Mouse (Mus musculus) layer of hippocampus, postnatal 25 days (tissue): ENCODE measurements around the gene Tcte1. TPM values are rescaled to one million over a fixed set of nuclear protein-coding genes. Genes with fewer than 3 reads are reported as not detected.

ENCODE experiments used
- DNase-seq, 2 experiments: peaks; one replicate each; pipeline ENCODE4 v3.0.0; 2022; ENCODE audit warnings: mixed read lengths in 2 of 2, low spot score in 1 of 2; ENCODE audit errors: extremely low spot score in 1 of 2
- total RNA-seq, 2 experiments: library from RNA; stranded (reverse); gene quantifications; 2 replicates each; pipeline ENCODE4 v1.2.3; 2021

Tcte1 gene
- total RNA-seq, 2 experiments from 2014 or later = 0.74 to 1.2 TPM

DNA sequence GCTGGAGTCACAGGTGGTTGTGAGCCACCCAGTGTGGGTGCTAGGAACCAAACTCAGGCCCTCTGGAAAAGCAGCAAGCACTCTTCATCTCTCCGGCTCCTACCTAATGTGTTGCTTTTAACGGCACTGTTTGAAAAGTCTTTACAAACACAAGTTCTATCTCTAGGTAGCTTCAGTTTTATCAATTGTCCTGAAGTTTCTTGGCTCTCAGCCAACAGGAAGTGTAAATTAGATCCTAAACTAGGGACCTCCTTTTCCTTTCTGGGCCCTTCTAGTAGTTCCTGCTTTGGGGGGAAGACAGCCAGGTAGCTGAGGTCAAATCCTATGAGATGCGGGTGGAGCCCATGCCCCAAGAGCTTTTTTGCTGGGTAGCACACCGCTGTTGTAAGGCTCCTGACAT, 12.4 kb upstream of the Tcte1 start:
- DNase-seq = no peak

DNA sequence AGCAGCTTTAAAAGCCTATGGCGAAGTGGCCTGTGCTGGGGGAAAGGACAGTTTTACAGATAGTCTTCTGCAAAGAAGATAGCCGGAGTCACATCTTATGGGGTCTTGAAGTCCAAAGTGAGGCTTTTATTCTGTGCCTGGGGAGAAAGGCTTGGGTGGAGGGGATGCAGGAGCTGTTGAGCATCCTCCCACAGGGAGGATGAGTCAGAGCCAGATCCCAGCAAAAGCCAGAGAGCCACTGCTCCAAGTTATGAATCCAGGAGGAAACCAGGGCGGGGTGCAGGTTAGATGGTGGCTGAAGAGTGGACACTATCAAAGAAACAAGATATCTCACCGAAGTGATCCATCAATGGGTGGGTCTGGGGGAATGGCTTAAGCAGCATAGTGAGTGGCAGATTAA, 11.5 kb upstream of the Tcte1 start:
- DNase-seq = no peak

DNA sequence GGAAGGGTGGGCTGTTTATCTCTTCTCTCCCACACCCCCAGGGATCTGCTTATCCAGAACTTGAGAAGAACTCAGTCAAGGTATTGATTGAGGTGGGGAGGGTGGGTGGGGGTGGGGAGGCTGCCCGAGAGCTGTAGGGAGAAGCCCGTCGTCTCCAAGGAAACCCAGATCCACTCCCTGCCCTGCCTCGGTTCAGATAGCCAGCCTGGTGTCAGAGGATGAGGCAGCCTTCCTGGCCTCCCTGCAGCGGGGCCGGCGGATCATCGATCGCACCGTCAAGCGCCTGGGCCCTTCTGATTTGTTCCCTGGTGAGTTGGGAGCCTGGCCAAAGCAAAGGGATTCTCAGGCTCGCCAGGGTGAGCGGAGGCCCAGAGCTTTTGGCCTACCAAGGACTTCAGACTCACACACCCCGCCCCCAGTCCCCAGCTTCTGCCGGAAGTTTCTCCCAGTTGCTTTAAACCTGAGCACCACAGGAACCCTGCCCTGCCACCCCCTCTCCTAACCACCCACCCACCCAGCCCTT, 8.0 kb upstream of the Tcte1 start:
- DNase-seq = no peak

DNA sequence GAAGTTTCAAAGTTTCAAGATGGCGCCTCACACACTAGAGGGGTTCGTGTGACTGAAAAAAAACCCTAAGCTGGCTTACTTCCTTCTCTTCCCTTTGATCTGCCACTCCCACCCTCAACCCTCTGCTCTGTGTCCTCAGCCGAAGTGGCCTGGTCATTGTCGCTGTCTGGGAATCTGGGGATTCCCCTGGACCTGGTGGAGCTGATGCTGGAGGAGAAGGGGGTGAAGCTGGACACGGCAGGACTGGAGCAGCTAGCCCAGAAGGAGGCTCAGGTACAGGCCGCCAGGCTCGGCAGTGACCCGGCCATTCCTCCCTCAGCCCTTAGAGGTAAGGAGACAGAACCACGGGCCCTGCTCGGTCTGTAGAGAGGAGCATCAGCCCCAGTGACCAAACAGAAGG, 7.4 kb upstream of the Tcte1 start:
- no peak for DNase-seq

DNA sequence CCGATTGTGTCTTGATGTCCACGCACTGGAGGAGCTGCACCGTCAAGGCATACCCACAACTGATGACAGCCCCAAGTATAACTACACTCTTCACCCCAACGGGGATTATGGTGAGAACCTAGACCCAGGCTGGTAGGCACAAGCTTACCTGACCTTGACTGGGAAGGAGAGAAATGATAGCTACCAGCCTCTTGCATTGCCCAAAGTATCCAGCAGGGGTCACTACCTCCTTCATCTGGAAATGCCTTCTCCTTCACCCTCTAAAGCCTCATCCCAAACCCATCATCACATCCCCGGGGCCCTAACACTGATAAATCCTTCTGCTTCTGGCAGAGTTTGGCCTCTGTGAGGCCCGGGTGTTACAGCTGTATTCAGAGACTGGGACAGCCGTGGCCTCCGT, 6.7 kb upstream of the Tcte1 start:
- peak; percentile 83 to 97 for DNase-seq

DNA sequence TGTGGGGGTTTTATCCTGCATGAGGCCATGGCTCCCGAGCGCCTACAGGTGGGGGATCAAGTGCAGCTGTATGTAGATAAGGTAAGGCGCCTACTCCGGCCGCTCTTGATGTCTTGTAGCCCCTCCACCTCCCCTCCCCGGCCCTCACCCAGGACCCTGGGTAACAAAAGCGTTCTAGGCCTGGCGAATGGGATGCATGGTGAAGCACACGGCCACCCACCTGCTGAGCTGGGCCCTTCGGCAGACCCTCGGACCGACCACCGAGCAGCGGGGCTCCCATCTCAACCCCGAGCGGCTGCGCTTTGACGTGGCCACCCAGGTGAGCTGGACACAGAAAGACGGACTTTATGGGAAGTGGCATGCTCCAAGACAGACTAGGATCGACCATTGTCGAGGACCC, 6.1 kb upstream of the Tcte1 start:
- DNase-seq = no peak

DNA sequence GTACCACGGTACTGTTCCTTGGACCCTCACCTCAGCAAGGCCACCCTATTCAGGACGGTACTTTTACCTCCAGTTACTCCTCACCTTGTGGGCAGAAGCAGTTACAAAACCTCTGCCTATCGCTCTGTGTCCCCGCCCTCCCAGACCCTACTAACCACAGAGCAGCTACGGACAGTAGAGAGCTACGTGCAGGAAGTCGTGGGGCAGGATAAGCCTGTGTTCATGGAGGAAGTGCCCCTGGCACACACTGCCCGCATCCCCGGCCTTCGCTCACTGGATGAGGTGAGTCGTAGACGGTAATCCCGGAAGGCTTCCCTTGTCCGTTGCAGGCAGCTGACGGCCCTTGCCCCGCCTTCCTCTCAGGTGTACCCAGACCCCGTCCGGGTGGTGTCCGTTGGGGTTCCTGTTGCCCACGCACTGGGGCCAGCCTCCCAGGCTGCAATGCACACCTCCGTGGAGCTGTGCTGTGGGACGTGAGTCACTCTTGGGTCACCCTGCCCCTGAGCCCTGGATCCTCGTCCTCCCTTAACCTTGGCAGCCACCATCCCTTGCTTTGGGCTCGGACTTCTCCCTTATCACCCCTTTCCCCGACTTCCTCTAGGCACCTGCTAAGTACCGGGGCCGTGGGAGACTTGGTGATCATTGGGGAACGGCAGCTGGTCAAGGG, 5.6 kb upstream of the Tcte1 start:
- DNase-seq = no peak

DNA sequence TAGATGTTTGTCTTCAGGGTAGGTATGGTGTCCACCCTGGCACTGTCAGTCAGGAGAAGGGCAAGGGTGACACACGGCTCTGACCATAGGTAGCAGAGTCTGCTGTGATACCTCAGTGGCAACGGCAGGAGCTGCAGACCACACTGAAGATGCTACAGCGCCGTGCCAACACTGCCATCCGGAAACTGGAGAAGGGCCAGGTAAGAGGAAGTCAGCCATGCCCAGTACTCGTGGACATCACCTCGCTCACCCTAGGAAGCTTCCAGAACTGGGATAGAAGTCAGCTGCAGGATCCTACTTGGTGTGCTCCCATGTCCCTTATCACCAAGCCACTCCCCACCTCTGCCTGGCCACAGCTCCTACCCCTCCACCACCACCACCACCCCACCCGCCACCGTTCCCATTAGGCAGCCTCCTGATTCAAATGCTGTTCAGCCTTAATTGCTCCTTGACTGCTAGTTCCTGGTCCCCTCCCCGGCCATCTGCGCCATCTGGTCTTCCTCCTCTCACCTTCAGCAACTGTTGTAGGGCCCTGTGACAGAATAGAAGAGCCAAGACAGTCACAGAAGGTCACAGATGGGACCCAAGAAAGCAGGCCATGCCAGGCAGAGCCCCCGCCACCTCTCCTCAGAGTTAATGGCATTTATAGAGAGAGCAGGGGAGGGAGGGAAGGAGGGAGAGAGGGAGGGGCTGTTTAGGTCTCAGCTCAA, 4.3 kb upstream of the Tcte1 start:
- DNase-seq = no peak

DNA sequence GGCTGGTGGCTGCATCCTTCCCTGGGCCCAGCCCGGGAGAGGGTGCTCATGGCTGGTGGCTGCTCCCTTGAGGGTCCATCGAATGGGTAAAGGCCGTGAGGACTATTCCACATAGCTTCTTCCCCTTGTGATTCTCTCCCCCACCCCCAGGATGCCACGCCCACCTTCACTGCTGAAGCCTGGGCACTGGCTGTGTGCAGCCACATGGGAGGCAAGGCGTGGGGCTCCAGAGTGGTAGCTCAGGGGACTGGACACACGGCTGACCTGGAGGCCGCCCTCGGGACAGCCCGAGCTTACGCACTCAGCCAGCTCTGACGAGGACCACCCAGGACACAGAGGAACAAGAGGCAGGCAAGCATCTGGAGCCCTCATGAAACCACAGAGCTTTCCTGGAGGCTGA, 3.1 kb upstream of the Tcte1 start:
- no peak for DNase-seq

DNA sequence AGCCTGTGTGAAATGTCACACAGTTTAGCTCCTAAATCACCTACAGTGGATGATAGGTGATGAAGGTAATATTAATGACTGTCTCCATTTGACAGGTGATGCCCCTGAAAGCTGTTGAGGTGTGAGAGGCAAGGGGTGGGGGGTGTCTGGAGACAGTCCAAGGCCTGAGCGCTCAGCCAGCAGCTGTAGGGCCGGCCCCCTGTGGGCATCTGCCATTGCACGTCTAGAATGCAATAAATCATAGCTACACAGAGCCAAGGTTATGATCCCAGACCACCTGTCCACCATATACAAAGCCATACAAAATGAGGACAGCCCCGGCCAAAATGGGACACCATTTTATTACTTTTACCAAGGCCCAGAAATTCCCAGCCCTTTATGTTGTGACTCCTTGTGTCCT, 1.7 kb downstream of the Tcte1 start:
- DNase-seq = no peak

DNA sequence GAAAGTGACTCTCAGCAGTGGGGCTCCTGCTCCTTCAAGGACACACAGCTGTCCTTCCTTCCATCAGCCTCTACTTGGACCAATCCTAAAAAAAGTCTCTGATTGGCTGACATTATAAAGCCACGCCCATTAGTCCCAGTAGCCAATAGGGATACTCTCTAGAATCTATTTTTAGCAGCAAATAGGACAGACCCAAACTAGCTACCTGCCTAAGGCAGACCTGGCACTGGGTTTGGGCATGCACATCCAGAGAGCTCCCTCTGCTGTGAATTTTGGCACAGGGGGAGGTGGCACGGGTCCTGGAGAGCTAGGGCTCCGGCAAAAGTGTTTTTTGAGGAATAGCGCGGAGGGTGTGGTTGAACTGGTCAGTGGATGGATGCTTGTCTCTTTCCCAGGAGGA, 3.3 kb downstream of the Tcte1 start:
- no peak for DNase-seq

DNA sequence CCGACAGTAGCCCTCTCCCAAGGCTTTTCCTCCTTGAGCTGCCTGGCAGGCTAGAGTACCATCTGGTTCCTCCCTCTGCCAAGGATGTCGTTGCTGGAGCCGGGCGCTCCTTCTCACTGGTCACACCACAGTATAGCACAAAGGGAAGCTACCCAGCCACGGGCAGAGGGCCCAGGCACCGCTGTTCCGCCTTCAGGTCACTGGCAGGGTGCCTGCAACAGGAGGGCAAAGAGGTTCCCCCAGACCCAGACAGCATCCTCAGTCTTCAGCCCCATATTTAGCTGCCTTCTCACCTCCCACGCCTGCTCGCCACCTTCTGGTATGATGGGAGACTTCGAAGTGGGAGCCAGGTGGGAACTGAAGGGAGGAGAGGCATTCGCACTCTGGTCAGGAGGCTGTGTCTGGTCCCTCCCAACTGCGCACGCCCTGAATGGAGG, 7.1 kb downstream of the Tcte1 start:
- peak in 1 of 2 experiments; percentile 53 for DNase-seq

DNA sequence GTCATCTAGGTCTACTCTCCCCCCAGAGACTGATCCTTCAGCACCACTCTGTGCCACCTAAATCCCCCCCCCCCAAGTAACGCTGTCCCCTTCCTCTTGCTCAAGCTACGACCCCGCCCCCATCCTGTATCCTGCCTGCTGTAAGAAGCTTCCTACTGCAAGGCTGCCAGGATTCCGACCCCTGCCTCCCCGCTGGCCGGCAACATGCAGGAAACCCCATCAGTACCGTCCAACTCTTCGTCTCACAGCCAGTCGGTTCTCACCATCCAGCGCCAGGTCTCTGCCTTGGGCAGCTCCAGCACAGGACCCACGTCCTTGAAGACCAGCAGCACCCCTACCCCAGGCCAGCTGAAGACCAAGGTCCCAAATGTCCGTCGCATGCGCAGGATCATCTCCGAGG, 9.7 kb downstream of the Tcte1 start:
- no peak for DNase-seq

DNA sequence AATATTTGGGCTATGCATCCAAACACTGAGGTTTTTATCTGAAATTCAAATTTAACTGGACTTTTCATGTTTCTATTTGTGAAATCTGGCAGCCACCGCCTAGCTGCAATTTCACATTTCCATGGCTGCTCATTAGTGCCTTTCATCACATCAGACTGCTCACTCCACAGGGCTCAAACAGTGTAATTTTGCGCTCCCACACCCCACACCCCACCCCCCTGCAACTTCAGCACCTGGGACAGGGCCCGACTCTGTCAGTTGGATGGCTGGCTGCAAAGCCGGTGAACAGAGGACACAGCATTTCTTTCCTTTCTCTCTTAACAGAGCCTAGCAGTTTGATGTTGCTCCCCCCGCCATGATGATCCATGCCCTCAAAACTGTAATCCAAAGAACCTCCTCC, 13.0 kb downstream of the Tcte1 start:
- no peak for DNase-seq

DNA sequence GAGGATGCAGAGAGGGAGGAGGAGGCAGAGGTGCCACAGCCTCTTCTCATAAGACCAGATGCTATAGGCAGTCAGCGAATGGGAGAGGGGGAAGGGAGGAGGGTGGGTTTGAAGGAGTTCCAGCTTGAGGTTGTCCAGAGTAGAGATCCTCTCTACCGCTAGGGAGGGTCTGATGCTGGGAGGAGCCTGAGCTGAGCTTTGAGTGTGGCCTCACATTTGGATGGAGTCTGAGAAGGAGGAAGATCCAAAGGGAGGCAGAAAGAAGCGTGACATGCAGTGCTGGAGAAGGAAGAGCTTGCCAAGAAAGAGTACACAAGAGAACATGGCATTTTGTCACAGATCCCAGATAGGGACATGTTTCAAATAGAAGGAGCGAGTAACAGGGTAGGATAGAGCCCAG, 15.2 kb downstream of the Tcte1 start:
- no peak for DNase-seq

DNA sequence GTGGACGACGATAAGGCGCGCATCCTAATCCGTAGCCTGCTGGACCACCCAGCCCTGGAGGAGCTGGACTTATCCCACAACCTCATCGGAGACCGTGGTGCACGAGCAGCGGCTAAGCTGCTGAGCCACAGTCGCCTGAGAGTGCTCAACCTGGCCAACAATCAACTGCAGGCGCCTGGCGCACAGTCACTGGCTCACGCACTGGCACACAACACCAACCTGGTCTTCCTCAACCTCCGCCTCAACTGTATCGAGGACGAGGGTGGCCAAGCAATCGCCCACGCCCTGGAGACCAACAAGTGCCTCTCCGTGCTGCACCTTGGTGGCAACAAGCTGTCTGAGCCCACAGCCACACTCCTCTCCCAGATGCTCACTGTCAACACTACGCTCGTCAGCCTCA, 16.4 kb downstream of the Tcte1 start:
- no peak for DNase-seq

DNA sequence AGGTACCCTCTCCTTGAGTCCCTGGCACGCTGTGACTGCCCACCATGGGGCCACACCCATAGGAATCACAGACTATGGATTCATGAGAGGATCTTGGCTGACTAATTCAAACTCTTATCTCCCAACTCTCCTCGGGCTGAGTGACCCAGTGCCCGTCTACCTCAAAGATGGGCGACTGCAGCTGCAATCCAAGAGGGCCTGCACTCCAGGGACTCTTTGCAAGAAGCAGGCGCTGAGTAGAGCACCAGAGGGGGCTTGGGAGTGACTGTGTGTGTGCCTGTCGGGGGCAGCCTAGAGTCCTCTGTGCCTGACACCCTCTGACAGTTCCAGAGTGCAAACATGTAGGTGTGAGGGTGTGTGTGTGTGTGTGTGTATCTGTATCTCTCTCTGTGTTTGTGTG, 18.9 kb downstream of the Tcte1 start:
- no peak for DNase-seq

DNA sequence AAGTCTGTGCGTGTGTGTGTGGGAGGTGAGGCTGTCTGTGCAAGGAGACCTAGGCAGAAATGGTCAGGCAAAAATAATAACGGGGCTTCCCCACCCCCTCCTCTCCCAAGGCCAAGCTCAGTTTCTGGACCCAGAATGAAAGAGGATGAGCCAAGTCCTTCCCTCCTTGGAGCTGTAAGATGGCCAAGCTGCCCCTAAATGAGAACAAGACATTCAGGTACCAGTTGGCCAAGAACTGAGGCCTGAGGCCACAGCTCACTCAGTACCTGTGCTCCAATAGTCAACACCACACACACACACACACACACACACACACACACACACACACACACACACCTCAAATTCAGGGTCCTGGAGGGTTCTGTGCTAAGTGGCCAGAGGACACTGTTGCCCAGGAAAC, 19.5 kb downstream of the Tcte1 start:
- DNase-seq = no peak

DNA sequence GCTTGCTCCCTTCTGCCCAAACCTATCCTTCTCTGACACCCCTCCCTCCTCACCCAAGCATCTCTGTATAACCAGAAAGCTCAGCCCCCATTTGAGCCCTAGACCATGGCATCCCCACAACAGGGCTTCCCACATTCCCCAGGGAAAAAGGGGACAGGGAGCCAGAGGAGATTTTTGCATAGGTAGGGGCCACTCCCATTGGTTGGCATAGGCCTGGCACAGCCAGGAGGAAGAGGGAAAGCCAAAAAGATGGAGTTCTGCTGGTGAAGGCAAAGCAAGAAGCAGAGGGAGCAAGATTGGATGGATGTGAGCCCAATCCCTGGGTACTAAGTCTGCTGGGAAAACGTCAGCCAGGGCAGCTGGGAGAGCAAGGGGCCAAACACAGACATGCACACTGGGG, 19.9 kb downstream of the Tcte1 start:
- DNase-seq = no peak

DNA sequence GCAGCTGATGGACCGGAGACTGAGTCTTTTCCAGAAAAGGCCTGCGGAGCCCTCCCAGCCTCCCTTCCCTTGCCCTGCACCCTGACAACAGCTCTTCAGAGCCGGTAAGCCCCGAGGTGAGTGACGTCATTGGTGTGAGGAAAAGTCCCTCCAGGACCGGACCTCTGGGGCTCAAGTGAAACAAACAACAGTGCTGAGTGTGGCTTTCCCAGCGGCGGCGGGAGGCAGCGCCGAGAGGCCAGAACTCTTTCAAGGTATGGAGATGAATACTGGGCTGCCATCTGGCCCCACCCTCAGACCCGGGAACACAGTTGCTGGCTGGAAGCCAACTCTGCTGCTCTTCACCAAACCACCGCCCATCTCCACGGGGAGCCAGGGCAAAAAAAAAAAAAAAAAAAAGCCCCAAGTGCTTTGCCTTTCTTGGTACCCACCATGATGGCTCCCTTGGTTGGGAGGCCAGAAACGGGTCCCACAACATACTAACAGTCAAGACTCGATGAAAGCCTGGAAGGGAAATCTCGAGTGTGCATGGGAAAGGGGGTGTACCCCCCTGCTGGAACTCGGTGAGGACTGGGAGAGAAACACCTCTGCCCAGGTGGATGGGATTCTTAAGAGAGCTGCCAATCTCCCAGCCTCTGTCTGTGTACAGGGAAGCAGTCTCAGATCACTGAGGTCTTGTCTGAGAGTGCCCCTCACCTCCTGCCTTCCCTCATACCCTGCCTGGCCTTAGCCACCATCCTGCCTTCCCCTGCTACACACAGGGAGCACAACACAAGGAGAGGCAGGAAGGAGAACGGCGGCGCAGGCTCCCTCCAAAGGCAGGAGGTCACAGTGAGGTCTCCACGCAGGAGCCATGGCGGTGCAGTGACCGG, 21.0 kb downstream of the Tcte1 start:
- no peak for DNase-seq

DNA sequence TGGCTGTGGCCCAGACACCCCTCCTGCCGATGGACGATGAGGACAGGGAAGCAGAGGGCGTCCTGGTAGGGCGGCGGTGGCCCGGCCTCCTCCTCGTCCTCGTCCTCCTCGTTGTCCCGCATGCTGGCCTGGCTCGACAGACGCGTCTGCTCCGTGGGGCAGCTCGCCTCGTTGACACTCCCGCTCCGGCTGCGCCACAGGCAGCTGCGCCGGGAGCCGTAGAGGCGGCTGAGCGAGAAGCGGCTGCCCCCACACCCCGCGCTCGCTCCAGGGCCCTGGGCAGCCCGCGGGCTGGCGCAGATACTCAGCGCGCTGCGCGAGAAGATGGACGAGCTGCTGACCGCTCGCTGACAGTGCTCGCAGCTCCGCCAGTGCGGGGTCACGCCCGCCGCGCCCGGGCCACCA, 21.6 kb downstream of the Tcte1 start:
- DNase-seq = no peak
